Mouse (Mus musculus): ENCODE results near the gene Smpd1.

Gene Smpd1

DNA sequence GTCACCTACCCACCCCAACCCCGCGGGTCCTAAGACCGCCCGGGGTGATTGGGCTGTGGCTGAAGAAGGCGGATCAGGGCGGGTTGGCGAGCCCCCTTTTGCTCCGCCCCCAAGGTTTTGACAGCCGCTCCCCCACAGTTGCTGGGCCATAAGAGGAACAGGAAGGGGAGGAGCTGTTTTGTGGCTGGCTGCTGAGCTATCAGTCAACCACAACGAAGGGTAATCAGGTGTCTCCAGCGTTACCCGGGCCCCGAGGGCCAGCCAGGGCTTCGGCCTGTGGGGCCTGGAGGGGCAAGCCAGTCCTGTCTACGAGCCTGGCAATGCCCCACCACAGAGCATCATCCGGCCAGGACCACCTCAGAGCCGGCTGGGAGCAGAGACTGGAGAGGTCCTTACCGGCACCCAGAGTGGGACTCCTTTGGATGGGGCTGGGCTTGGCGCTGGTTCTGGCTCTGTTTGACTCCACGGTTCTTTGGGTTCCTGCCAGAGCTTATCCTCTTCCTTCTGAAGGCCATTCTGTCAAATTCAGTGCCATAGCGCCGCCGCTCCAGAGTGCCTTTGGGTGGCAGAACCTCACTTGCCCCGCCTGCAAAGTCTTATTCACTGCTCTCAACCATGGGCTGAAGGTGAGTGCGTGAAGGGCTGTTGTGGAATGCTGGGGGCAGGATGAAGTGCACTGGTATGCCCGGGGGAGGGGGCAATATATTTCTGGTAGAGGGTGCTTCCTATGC lies at the start of gene Smpd1:
TSS of gene Smpd1 (plus strand) at position 149 of the 731 bp plus-strand sequence.
- DNase-seq = peak; percentile 88

DNA sequence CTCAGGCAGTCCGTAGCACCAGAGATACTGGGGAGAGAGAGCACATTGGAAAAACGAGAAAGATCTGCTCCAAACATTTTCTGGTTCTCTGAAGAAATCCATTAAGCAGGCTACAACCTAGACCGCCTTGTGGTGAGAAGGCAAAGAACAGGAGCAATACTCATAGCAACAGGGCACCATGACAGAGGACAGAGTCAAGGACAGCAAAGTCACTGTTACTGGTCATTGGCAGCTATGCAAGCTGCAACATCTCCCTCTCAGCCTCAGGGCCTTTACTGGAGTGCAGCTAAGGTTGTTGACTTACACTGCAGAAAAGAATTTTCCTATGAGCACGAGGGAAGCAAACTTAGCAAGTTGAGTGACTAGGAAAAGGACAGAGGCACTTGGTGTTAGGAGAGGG lies 46.9 kb upstream of the Smpd1 start:
- DNase-seq = no peak

DNA sequence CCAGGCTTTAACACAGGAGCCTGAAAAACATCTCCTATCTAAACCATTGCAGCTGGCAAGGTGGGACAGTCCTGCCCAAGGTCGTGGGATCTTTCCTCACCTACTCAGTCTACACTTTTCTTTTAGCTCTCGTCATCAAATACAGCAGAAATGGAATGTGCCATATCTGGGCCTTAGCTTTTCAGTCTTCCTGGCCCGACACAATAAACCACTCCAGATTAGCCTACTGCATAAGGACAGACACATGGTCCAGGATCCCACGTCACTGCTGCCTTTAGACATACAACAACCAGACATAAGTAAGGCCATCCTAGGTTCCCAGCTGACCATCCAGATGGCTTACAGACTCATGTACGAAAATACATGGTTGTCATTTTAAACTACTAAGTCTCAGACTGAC lies 44.0 kb upstream of the Smpd1 start:
- DNase-seq = no peak

DNA sequence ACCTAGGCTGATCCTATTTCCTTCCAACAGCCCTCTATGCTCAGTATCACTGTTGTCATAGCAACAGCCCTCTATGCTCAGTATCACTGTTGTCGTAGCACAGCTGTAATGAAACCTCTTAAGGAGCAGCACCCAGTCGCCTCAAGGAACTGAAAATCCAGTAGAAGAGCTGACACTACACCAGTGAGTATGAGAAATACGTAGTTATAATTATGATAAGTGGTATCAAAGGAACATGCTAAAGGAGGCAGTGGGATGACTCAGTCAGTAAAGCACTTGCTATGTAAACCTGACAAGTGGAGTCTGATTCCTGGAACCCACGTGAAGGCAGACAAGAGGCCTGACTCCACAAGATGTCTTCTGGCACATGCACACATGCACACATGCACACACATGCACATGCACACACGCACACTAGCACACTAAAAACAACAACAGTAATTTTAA lies 40.3 kb upstream of the Smpd1 start:
- DNase-seq = no peak

DNA sequence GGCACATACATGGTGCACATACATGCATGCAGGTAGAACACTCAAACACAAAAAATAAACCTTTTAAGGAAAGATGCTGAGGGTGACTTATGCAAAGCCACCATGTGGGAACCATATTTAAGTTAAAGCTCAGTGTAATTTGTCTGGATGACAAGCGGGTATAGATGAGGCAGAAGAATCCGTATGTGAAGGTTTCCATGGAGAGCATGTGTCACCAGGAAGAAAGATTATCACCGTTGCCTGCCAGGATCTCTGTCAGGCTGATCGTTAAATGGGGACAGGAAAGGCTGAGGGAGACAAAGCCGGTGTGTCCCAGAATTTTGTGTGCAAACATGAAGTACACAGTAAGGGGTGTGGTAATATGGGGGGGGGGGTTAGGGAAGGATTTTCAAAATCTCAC lies 39.6 kb upstream of the Smpd1 start:
- DNase-seq = no peak

DNA sequence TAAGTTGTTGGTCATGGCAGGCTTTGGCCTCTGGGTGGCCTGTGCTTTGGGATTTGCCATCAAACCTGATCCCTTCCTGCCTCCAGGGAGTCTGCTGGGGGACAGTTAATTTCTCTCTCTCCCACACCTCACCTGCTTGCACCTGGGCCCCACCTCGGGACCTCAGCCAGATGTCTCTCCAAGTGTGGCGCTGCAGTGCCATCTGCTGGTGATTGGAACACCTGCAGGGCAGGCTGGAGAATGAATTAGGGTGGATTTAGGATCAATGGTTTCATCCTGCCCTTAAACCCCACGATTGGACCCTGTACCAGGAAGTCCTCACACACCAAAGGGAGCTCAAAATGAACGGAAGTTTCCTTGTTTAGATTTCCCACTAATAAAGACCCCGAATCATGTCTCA lies 39.0 kb upstream of the Smpd1 start:
- peak; percentile 83 for DNase-seq

DNA sequence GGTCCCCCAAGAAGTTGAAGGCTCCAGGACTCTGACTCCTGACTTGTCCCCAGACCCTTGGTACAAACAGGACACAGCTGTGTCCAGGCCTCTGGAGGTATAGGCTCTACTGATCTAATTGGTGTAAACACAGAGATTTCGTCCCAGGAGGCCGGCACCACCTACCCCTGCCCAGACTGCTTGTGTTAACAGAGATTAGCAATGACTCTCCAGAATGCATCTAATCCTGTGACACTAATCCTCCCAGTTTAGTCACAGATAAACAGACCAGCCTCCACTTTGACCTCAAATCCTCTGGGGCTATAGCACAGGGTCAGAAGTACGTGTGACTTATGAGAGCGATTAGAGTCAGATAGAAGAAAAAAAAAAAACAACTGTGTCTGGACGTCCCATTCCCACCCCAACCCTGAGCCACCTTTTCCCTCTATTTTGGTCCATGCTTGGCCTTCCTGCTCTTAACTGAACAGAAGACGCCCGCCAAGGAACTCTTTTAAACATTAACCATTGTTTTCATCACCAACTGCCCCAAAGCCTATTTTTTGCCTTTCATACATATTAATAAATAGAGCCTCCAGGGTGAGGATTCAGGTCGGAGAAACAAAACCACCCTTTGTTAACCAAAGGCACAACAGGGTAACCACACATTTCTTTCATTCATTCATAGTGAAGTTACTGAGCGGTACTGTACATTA lies 37.3 kb upstream of the Smpd1 start:
- DNase-seq = no peak

DNA sequence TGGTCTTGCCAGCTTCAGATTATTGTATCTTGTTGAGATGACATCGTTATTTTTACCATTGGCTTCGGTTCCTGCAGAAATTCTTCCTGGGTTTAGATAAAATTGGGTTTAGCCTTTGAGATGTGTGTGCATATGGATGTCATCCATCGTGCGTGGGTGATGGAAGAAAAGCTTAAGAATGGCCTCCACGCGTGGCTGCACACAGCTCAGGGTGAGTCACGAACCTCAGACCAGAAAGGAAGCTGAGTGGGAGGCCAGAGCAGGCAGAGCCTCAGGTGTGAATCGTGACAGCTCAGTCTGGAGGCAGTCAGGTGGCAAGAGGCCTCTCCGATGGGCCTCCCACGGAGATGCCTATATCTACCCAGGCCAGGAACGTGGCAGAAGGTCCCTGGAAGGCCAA lies 34.8 kb upstream of the Smpd1 start:
- no peak for DNase-seq

DNA sequence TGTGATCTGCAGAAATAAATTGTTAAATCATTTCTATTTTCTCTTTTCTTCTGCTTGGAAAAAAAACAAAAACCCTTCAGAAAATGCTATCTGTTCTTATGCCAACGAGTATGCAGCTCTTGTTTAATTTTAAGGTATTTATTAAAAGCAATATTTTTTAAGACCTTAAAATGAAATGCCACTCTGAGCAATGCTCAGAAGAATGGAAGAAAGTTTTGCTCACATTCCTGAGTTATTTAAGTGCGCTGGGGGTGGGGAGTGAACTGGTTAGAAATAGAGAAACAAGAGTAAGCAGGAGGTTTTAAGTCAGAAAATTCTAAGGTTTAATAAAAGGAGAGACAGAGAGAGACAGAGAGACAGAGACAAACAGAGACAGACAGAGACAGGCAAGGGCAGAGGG lies 34.4 kb upstream of the Smpd1 start:
- DNase-seq = no peak

DNA sequence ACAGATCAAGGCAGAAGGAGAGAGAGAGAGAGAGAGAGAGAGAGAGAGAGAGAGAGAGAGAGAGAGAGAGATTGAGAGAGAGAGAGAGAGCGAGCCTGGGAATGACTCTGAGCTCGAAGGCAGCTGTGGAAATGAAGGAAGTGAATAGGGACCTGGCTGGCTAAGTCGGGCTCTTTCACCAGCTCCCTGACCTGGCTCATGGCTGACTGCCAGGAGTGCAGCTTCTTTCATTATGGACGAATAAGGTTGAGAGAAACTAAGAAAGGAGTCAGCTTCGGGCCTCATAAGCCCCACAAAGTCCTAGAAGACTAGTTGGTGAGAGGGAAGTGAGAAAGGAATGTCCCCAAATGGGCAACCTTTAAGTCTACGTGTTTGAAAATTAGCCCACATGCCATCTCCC lies 34.0 kb upstream of the Smpd1 start:
- no peak for DNase-seq

DNA sequence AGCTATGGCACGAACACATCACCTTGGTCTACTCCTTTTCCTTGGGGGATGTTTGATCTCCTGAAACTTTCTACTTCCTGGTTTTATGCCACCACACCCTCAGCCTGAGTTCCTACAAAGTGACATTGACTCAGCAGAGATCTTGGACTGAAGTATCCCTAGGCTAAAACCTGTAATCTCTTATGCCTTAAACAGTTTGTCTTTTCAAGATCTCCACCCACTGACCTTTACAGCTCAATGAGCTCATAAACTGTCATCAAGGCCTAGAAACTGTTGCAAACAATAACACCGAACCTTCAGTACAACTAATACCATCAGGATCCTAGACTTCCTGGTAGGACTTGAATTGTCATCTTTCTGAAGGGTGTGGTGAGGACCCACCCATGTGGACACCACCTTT lies 29.9 kb upstream of the Smpd1 start:
- no peak for DNase-seq

DNA sequence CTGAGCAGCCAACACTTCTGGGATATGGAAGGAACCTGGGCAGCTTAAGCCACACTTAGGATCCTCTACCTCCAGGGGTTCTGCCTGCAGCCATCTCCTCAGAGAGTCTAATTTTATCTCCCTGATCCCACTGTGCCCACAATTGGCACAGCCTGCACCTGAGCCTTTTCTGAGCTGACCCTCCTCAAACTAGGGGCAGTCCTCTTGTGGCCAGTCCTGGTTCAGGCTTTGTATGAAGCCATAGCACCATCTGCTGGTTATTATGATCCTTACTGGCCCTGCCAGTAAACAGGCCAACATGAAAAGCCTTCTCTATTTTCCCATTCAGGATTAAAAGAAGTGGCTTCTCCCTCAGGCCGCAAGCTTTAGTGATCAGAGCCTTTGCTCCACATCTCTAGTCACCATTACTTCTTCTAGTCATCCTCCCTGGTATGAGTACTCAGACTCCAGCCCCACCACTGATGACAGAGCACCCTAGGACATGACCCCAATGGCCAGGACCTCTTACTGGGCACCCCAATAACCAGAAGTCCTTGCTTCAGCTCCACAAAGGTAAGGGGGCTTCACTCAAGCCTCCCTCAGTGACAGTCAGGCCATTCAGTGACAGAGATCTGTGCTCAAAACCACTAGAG lies 26.7 kb upstream of the Smpd1 start:
- DNase-seq = no peak

DNA sequence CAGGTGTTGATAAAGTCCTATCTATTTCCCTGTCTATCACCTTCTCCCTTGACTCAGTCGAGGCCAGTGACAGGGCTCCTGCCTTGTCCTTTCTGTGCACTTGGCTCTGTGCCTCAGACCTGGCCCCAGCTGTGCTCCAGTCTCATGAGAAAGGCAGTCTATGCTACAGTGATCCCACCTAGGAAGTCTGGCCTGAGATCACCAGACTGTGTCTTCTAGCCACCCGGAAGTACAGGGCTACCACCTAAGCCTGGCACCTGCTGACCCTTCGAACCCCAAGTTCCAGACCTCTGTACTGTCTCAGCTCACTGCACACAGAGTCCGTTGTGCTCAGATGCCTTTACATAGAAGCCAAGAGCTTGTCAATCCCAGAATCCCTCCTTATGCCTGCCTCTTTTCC lies 26.1 kb upstream of the Smpd1 start:
- no peak for DNase-seq

DNA sequence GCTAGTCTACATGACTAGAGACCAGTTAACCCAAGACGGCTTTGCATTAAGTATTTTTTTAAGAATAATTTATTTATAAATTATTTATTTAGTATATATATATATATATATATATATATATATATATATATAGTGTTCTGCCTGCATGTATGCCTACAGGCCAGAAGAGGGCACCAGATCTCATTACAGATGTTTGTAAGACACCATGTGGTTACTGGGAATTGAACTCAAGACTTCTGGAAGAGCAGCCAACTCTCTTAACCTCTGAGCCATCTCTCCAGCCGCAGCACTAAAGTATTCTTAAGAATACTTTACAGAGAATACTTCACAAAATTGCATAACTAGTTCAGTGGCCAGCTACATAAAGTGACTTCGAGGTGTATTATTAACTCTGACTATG lies 20.0 kb upstream of the Smpd1 start:
- DNase-seq = no peak

DNA sequence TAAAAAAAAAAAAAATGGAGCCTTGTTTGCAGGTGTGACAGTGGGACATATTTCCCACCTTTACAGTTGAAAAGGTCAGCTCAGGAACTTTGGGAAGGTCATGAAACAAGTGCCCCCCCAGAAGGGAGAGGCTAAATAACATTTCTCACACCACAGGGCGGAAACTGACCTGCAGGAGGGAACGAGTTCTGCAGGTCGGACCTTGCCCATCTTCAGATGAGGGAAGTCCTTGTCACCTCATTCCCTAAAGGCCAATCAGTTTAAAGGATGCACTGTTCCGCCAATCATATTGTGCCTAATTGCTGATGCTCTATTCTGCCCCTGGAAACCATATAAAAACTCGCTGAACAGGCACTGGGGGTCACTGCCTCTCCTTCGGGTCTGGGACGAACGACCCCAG lies 8.2 kb upstream of the Smpd1 start:
- DNase-seq = no peak

DNA sequence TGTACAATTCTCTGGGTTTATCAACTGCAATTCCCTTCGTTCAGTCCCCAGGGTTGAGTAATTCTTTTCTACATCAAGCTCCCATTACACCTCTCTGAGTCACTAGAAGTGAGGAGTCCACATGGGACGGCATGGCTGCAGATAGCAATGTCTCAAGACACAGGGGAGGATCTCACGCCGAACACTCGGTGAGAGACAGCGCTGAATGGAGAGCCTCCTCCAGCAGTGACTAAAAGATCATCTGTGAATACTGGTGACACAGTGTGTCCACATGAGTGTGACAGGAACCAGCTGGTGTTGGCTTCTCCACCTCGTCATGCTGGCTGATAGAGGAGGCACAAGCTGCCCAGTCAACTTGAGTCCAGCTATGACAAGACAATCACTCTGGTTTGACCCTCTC lies 6.2 kb upstream of the Smpd1 start:
- DNase-seq = no peak

DNA sequence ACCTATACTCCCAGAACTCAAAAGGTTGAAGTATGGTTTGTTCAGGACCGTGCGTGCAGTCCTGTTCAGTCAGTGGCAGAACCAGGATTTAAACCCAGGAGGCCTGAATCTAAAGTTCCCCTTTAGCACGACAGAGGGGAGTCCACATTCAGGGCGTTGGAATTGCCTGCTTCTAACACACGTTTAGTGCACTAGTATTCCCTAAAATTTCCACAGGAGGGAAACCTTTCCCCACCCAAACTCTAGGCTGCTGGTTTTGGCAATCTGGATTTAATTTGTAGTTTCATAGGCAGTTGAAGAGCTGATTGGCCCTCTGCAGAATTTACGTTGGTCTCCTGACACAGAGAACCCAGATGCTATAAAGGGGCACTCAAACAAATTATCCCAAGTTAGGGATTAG lies 5.1 kb upstream of the Smpd1 start:
- DNase-seq = no peak

DNA sequence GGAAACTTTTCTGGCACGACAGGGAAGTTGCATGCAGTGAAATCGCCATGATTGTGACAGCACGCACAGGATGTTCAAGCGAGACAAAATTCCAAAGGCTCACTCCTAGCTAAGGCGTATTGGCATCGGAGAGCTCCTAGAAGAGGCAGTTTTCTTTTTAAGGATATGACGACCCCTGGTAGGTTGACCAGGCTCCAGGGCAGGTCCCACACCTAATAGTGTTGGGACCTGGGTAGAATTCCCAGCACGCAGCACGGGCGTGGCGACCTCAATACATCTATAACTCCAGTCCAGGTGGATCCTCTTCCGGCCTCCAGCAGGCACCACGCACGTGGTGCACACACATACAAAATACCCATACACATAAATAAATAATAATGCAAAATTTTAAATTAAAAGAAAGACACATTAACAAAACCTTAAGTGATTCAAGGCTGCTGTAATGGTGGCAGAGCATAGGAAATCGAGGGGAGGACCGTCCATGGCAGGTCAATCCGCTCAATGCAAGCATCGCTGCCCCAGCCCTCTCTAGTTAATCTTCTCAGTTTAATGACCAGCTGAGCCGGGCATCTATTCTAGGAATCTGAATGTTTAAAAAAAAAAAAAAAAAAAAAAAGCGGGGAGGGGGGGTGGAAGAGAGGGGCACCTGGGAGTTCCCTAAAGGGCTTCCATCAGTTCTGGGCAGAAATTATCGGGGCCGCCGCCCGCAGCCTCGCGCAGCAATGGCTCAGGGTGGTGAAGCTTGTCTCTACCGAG lies 526 bp upstream of the Smpd1 start:
- DNase-seq = peak; percentile 17

DNA sequence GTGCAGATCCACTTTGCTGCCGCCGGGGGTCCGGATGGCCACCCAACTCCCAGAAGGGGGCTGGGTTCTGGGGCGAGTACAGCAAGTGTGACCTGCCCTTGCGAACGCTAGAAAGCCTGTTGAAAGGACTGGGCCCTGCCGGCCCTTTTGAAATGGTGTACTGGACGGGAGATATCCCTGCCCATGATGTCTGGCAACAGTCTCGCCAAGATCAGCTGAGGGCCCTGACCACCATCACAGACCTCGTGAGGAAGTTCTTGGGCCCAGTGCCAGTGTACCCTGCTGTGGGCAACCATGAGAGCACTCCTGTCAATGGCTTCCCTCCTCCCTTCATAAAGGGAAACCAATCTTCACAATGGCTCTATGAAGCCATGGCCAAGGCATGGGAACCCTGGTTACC lies 1.4 kb downstream of the Smpd1 start:
- DNase-seq = no peak

DNA sequence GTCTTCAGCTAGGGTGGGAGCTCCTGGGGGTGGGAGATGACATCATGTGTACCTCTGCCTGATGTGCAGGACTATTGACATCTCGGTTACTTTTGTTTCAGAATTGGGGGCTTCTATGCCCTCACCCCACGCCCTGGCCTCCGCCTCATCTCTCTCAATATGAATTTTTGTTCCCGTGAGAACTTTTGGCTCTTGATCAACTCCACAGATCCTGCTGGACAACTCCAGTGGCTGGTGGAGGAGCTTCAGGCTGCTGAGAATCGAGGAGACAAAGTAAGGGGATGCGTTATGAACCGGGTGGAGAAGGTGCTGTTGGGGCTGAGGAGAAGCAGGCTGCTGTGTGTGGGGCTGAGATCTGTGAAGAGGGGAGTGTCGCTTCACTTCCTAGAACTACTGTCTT lies 2.2 kb downstream of the Smpd1 start:
- no peak for DNase-seq

DNA sequence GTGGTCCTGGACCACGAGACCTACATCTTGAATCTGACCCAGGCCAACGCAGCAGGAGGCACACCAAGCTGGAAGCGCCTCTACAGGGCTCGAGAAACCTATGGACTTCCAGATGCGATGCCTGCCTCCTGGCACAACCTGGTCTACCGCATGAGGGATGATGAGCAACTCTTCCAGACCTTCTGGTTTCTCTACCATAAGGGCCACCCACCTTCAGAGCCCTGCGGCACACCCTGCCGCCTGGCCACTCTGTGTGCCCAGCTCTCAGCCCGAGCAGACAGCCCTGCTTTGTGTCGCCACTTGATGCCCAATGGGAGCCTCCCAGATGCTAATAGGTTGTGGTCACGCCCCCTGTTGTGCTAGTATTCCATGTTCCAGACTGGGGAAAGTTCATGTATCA lies 3.5 kb downstream of the Smpd1 start:
- no peak for DNase-seq

DNA sequence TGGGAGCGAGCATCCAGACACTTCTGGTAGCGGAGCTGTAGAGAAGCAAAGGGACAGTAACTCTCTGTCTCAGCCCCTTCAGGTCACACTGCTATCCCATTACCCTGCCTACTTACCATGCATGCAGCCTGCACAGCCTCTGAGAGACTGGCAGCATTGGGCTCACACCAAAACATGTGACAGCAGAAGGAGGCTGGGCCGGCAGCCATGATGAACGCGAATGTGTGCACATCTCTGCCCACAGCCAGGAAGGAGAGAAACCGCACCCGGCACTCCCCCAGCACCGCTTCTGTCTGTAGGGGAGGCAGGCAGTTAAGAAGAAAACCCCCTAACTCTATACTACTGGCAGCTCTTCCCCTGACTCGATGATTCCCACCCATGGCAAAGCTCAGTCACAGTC lies 4.9 kb downstream of the Smpd1 start:
- peak; percentile 51 for DNase-seq

DNA sequence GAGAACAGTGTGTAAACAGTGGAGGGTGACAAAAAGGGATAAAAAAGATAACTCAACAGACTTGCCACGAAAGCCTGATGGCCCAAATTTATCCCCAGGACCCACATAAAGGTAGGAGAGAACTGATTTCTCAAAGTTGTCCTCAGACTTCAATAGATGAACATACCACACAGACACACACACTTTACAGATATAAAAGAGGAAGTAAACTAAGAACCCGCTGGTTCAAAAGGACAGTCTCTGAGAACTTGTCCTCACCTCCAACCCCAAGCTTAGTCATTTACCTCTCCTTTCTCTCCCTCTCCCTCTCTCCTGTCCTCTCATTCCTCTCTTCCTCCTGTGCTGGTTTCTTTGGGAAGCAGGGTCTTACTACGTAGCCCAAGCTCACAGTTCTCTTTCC lies 8.2 kb downstream of the Smpd1 start:
- DNase-seq = no peak

DNA sequence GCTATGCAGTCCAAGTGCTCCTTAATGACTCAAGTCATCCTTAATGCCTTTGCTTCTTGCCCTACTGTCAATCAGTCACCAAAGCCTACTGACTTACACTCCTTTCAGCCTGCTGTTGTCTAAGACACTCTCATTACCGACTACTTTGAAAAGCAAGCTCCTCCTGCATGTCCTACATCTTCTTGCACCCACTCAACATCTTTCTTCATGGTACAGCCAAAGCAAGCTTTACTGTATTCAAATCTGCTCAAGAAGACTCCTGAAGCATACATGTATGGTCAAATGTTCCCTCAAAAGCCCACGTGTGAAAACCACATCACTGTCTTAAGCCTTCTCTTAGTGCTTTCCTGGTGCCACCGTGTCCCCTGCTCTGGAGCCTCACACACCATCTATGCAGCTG lies 9.2 kb downstream of the Smpd1 start:
- DNase-seq = no peak

Data from thymus, postnatal 4 days (tissue).